Mouse (Mus musculus) intestine, embryonic 16.5 days (tissue): Measurements from ENCODE around the gene Bbx. TPM values are rescaled to one million over a fixed set of nuclear protein-coding genes. Genes with fewer than 3 reads are reported as not detected.

Source experiments
- ATAC-seq: fragments of 200-750 bp; cut with Nextera tagmentation; 2 replicates; pipeline ENCODE4 v1.8.0; 2017; ENCODE audit warnings: moderate TSS enrichment, moderate library complexity
- H3K27ac ChIP-seq: fragments of 300-500 bp; sonication (generic); 2 replicates; pipeline ENCODE4 v1.5.1; 2014; ENCODE audit warnings: mild to moderate bottlenecking, low read length
- H3K27me3 ChIP-seq: fragments of 300-500 bp; sonication (generic); replicated peaks from 2 replicates; pipeline ENCODE4 v1.6.1; 2014; ENCODE audit warnings: low read length, control low read depth, mixed read lengths; ENCODE audit not compliant: control insufficient read depth, insufficient read depth
- H3K36me3 ChIP-seq: fragments of 300-500 bp; sonication (generic); 2 replicates; pipeline ENCODE4 v1.6.1; 2014; ENCODE audit warnings: low read length, control low read depth; ENCODE audit not compliant: control insufficient read depth, insufficient read depth
- H3K4me1 ChIP-seq: fragments of 300-500 bp; sonication (generic); 2 replicates; pipeline ENCODE4 v1.6.1; 2014; ENCODE audit warnings: low read length, control low read depth, mixed read lengths; ENCODE audit not compliant: control insufficient read depth, insufficient read depth
- H3K4me2 ChIP-seq: fragments of 300-500 bp; sonication (generic); 2 replicates; pipeline ENCODE4 v1.6.1; 2014; ENCODE audit warnings: low read depth, low read length, control low read depth
- H3K4me3 ChIP-seq: fragments of 300-500 bp; sonication (generic); 2 replicates; pipeline ENCODE4 v1.5.1; 2014; ENCODE audit warnings: mild to moderate bottlenecking, low read length
- H3K9ac ChIP-seq: fragments of 300-500 bp; sonication (generic); 2 replicates; pipeline ENCODE4 v1.6.1; 2014; ENCODE audit warnings: low read depth, low read length
- H3K9me3 ChIP-seq: fragments of 300-500 bp; sonication (generic); 2 replicates; pipeline ENCODE4 v1.6.1; 2016; ENCODE audit warnings: low read length, control low read depth; ENCODE audit not compliant: control insufficient read depth
- WGBS: fragments of 180-500 bp; shearing (Covaris S2); extraction: QIAGEN DNeasy Blood & Tissue Kit; methylation state at CpG from one replicate; pipeline ENCODE4 v1.1.7; 2014; 5-methylcytosine and 5-hydroxymethylcytosine counted together
- polyA plus RNA-seq: library from polyadenylated mRNA; unstranded; fragments of >200 nt; fragmentation: Nextera tagmentation; extraction: Ambion mirVana; gene quantifications from 2 replicates; pipeline ENCODE4 v1.2.1, GENCODE M21; 2015

Bbx gene
- polyA plus RNA-seq, 1 experiment from 2014 or later: 30.7 TPM

- H3K9me3 ChIP-seq: no peaks in the 10 kb centered on the region
- no peak overlapping the region for H3K4me2 ChIP-seq
- WGBS: 94% methylated on average over 3 of the region's 3 CpGs
- no peak for ATAC-seq
- 0 out of 2 replicates have a peak, but pooled peaks cover 4% of the 10 kb centered on the region for H3K36me3 ChIP-seq
- no peak overlapping the region for H3K9ac ChIP-seq
- no peak overlapping the region for H3K4me3 ChIP-seq
- H3K4me1 ChIP-seq: no peaks in the 10 kb centered on the region
- H3K27me3 ChIP-seq: no peaks in the 10 kb centered on the region
- no peak overlapping the region for H3K27ac ChIP-seq
Measured at GRCm38 (mm10) chr16:50241604-50242003, 190.6 kb downstream of the Bbx start.

- no peak overlapping the region for H3K4me3 ChIP-seq
- no peak overlapping the region for H3K4me2 ChIP-seq
- H3K9me3 ChIP-seq: no peaks in the 10 kb centered on the region
- ATAC-seq: no peak
- H3K27ac ChIP-seq: no peak overlapping the region
- H3K27me3 ChIP-seq: no peaks in the 10 kb centered on the region
- 54% methylated on average over 3 of the region's 3 CpGs for WGBS
- H3K36me3 ChIP-seq: 0 out of 2 replicates have a peak, but pooled peaks cover 3% of the 10 kb centered on the region
- no peak overlapping the region for H3K9ac ChIP-seq
- no peaks in the 10 kb centered on the region for H3K4me1 ChIP-seq
Measured at GRCm38 (mm10) chr16:50235231-50235630, 197.0 kb downstream of the Bbx start.

- Histone ChIP-seq H3K9me3 (no peaks in the 10 kb centered on the region), H3K4me3 (no peak overlapping the region), H3K27me3 (no peaks in the 10 kb centered on the region), H3K4me2 (no peak overlapping the region), H3K36me3 (no peaks in the 10 kb centered on the region), H3K9ac (no peak overlapping the region), H3K27ac (no peak overlapping the region), H3K4me1 (no peaks in the 10 kb centered on the region)
- no peak for ATAC-seq
- 92% methylated on average over 2 of the region's 2 CpGs for WGBS
Measured at GRCm38 (mm10) chr16:50230624-50231023, 201.6 kb downstream of the Bbx start.

GRCm38 (mm10) chr16:50228833-50229232, 203.4 kb downstream of the Bbx start:
- no peak overlapping the region for H3K4me3 ChIP-seq
- H3K9ac ChIP-seq: no peak overlapping the region
- H3K27ac ChIP-seq: no peak overlapping the region
- H3K36me3 ChIP-seq: no peaks in the 10 kb centered on the region
- H3K4me1 ChIP-seq: no peaks in the 10 kb centered on the region
- WGBS: 95% methylated on average over 1 of the region's 1 CpGs
- H3K9me3 ChIP-seq: no peaks in the 10 kb centered on the region
- no peak overlapping the region for H3K4me2 ChIP-seq
- ATAC-seq: no peak
- H3K27me3 ChIP-seq: no peaks in the 10 kb centered on the region

GRCm38 (mm10) chr16:50226274-50226673, 205.9 kb downstream of the Bbx start:
- no peaks in the 10 kb centered on the region for H3K36me3 ChIP-seq
- H3K9me3 ChIP-seq: no peaks in the 10 kb centered on the region
- no peaks in the 10 kb centered on the region for H3K27me3 ChIP-seq
- H3K27ac ChIP-seq: no peak overlapping the region
- WGBS: 44% methylated on average over 1 of the region's 1 CpGs
- H3K4me2 ChIP-seq: no peak overlapping the region
- H3K4me3 ChIP-seq: no peak overlapping the region
- H3K4me1 ChIP-seq: no peaks in the 10 kb centered on the region
- no peak overlapping the region for H3K9ac ChIP-seq
- ATAC-seq: no peak

GRCm38 (mm10) chr16:50224946-50225345, 207.2 kb downstream of the Bbx start:
- H3K4me1 ChIP-seq: no peaks in the 10 kb centered on the region
- no peak overlapping the region for H3K4me2 ChIP-seq
- no peak overlapping the region for H3K9ac ChIP-seq
- 81% methylated on average over 3 of the region's 3 CpGs for WGBS
- no peaks in the 10 kb centered on the region for H3K36me3 ChIP-seq
- no peak for ATAC-seq
- H3K27me3 ChIP-seq: no peaks in the 10 kb centered on the region
- H3K4me3 ChIP-seq: no peak overlapping the region
- H3K9me3 ChIP-seq: no peaks in the 10 kb centered on the region
- H3K27ac ChIP-seq: no peak overlapping the region

- H3K4me1 ChIP-seq: no peaks in the 10 kb centered on the region
- 68% methylated on average over 8 of the region's 8 CpGs for WGBS
- no peak overlapping the region for H3K9ac ChIP-seq
- H3K4me3 ChIP-seq: no peak overlapping the region
- ATAC-seq: no peak
- no peaks in the 10 kb centered on the region for H3K27me3 ChIP-seq
- no peak overlapping the region for H3K4me2 ChIP-seq
- no peaks in the 10 kb centered on the region for H3K36me3 ChIP-seq
- no peaks in the 10 kb centered on the region for H3K9me3 ChIP-seq
- no peak overlapping the region for H3K27ac ChIP-seq
Measured at GRCm38 (mm10) chr16:50220734-50221501, 211.3 kb downstream of the Bbx start.

- no peaks in the 10 kb centered on the region for H3K9me3 ChIP-seq
- H3K36me3 ChIP-seq: no peaks in the 10 kb centered on the region
- H3K27me3 ChIP-seq: no peaks in the 10 kb centered on the region
- no peaks in the 10 kb centered on the region for H3K4me1 ChIP-seq
- no peak overlapping the region for H3K27ac ChIP-seq
- H3K4me3 ChIP-seq: no peak overlapping the region
- H3K4me2 ChIP-seq: no peak overlapping the region
- H3K9ac ChIP-seq: no peak overlapping the region
- no peak for ATAC-seq
Measured at GRCm38 (mm10) chr16:50217084-50217483, 215.1 kb downstream of the Bbx start.

GRCm38 (mm10) chr16:50211727-50212126, 220.5 kb downstream of the Bbx start:
- H3K4me3 ChIP-seq: no peak overlapping the region
- no peak overlapping the region for H3K9ac ChIP-seq
- H3K9me3 ChIP-seq: no peaks in the 10 kb centered on the region
- WGBS: 88% methylated on average over 4 of the region's 4 CpGs
- no peaks in the 10 kb centered on the region for H3K4me1 ChIP-seq
- no peaks in the 10 kb centered on the region for H3K27me3 ChIP-seq
- no peak overlapping the region for H3K4me2 ChIP-seq
- H3K36me3 ChIP-seq: no peaks in the 10 kb centered on the region
- ATAC-seq: no peak
- no peak overlapping the region for H3K27ac ChIP-seq

GRCm38 (mm10) chr16:50211231-50211630, 221.0 kb downstream of the Bbx start:
- Histone ChIP-seq H3K4me1 (no peaks in the 10 kb centered on the region), H3K36me3 (no peaks in the 10 kb centered on the region), H3K9me3 (no peaks in the 10 kb centered on the region), H3K4me2 (no peak overlapping the region), H3K4me3 (no peak overlapping the region), H3K27ac (no peak overlapping the region), H3K9ac (no peak overlapping the region), H3K27me3 (no peaks in the 10 kb centered on the region)
- WGBS: 85% methylated on average over 6 of the region's 6 CpGs
- no peak for ATAC-seq
